Mouse (Mus musculus) midbrain, embryonic 16.5 days (tissue): ENCODE data around the gene Nqo1. TPM values are rescaled to one million over a fixed set of nuclear protein-coding genes. Genes with fewer than 3 reads are reported as not detected.
A peak's percentile ranks its signal among the peaks of the same experiment; 100 is the strongest.

Experiments
- ATAC-seq: fragments of 200-750 bp; cut with Nextera tagmentation; 2 replicates; pipeline ENCODE4 v1.8.0; 2017; ENCODE audit warnings: moderate TSS enrichment
- H3K27ac ChIP-seq: fragments of 300-500 bp; sonication (generic); 2 replicates; pipeline ENCODE4 v1.5.1; 2014; ENCODE audit warnings: mild to moderate bottlenecking, low read length, mixed read lengths
- H3K27me3 ChIP-seq: fragments of 300-500 bp; sonication (generic); 2 replicates; pipeline ENCODE4 v1.6.1; 2014; ENCODE audit warnings: low read depth, low read length, mixed read lengths; ENCODE audit not compliant: control insufficient read depth, insufficient read depth
- H3K36me3 ChIP-seq: fragments of 300-500 bp; sonication (generic); 2 replicates; pipeline ENCODE4 v1.6.1; 2014; ENCODE audit warnings: mild to moderate bottlenecking, low read length, moderate library complexity, mixed read lengths; ENCODE audit not compliant: control insufficient read depth, insufficient read depth
- H3K4me1 ChIP-seq: fragments of 300-500 bp; sonication (generic); 2 replicates; pipeline ENCODE4 v1.6.1; 2014; ENCODE audit warnings: mild to moderate bottlenecking, low read length, mixed read lengths; ENCODE audit not compliant: control insufficient read depth, insufficient read depth
- H3K4me2 ChIP-seq: fragments of 300-500 bp; sonication (generic); 2 replicates; pipeline ENCODE4 v1.6.1; 2014; ENCODE audit warnings: mild to moderate bottlenecking, low read length, mixed read lengths
- H3K4me3 ChIP-seq: fragments of 300-500 bp; sonication (generic); 2 replicates; pipeline ENCODE4 v1.5.1; 2014; ENCODE audit warnings: low read depth, mild to moderate bottlenecking, low read length, moderate library complexity, mixed read lengths
- H3K9ac ChIP-seq: fragments of 300-500 bp; sonication (generic); 2 replicates; pipeline ENCODE4 v1.6.1; 2014; ENCODE audit warnings: low read depth, low read length, mixed read lengths
- H3K9me3 ChIP-seq: fragments of 300-500 bp; sonication (generic); replicated peaks from 2 replicates; pipeline ENCODE4 v1.6.1; 2014; ENCODE audit warnings: mild to moderate bottlenecking, low read length, mixed read lengths; ENCODE audit not compliant: control insufficient read depth, poor library complexity, severe bottlenecking
- WGBS: fragments of 180-500 bp; shearing (Covaris S2); extraction: QIAGEN DNeasy Blood & Tissue Kit; methylation state at CpG from one replicate; pipeline ENCODE4 v1.1.7; 2014; 5-methylcytosine and 5-hydroxymethylcytosine counted together
- polyA plus RNA-seq: library from polyadenylated mRNA; unstranded; fragments of >200 nt; fragmentation: Nextera tagmentation; extraction: Ambion mirVana; gene quantifications from 2 replicates; pipeline ENCODE4 v1.2.1, GENCODE M21; 2015

Gene Nqo1
- polyA plus RNA-seq = 5.3 and 7.1 TPM in 2 replicates

DNA sequence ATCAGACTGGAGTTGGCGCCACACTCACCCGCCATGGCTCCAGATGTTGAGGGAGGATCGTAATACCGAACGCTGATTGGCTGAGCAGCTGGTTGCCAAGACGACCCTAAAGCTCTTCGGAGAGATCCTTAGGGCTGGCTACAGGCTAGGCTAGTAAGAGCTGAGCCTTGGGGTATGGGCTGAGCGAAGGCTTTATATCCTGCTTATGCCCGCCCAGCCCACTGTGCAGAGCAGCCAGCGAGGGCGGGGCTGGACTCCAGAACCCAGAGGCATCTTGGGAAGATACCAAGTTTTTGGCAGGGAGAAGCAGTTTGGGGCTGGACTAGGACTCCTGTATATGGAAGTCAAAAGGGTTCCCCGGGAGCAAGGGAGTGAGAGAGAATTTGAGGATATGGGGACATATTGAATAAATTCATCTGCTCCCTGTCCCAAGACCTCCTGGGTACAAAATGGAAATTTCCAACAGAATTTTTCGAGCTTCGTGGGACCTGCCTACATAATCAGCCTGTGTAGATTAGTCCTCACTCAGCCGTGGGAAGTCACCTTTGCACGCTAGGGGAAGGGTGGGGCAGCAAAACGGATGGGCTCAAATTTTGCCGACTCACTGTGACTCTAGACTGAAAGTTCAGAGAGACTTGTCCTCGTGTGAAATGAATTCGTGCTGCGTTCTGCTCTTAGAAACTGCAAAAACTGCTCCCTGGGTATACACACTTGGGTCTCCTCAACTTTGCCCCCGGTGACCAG is at the start of gene Nqo1:
Nqo1 (minus strand) TSS at position 169 of the 744 bp plus-strand sequence.
- H3K9me3 ChIP-seq = no peaks in the 10 kb centered on the region
- H3K36me3 ChIP-seq = no peaks in the 10 kb centered on the region
- 13% methylated on average over 22 of the region's 22 CpGs for WGBS
- peak within 1 kb of the TSS; percentile 18 for H3K9ac ChIP-seq
- H3K4me2 ChIP-seq = peak within 1 kb of the TSS; percentile 76
- ATAC-seq = peak; percentile 97
- H3K27ac ChIP-seq = peak within 1 kb of the TSS; percentile 40
- no peaks in the 10 kb centered on the region for H3K27me3 ChIP-seq
- H3K4me1 ChIP-seq = peaks cover 13% of the 10 kb centered on the region
- peak within 1 kb of the TSS; percentile 39 for H3K4me3 ChIP-seq

DNA sequence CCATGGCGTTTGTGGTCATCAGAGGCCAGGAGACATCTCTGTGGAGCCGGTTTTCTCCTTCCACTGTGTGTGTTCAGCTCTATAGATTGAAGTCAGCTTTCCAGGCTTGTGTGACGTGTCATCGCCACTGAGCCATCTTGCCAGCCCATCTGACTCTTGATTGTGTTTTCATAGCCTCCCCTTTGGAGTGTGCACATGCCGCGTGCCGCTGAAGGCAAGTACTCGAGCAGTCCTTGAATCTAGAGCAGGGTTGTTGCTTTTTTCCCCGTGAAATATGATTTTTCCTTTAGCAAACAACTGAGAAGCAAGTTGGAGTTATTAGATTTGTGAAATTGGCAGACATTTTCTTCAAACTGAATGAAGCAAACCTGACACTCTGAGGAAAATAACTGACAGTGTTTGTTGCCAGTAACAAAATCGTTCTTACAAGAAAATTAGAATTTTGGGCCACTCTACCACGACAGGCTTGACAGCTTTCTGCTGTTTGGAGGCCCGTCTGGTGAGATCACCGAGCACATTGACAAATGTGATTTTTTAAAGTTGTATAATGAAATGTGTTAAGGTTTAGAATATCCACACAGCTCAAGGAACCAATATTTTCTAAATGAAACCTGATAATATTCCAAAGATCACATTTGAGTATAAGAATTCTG is 48.5 kb upstream of the Nqo1 start:
- Histone ChIP-seq H3K9ac (no peak overlapping the region), H3K4me3 (no peak overlapping the region), H3K36me3 (peaks cover 6% of the 10 kb centered on the region), H3K4me1 (0 out of 2 replicates have a peak, but pooled peaks cover 2% of the 10 kb centered on the region), H3K27ac (no peak overlapping the region), H3K9me3 (no peaks in the 10 kb centered on the region), H3K4me2 (no peak overlapping the region), H3K27me3 (no peaks in the 10 kb centered on the region)
- WGBS = 88% methylated on average over 13 of the region's 13 CpGs
- ATAC-seq = no peak

DNA sequence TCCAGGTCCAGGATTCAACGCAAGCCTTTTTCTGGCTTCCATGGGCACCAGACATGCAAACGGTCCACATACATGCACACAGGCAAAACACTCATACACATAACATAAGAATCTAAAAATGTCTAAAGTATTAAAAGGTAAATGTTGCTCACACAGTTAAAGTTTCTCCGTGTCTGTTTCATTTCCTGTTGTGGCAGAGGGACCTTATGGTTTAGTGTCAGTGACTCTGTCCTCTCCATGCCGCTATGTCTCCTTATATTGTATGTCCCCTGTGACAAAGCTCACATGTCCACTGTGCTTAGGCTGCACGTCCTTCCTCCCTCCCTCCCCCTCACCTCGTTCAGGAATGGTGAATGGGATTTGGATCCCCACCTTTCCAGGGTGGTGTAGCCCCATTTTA is 46.6 kb upstream of the Nqo1 start:
- no peak overlapping the region for H3K4me3 ChIP-seq
- ATAC-seq = no peak
- H3K27me3 ChIP-seq = no peaks in the 10 kb centered on the region
- H3K9ac ChIP-seq = no peak overlapping the region
- H3K9me3 ChIP-seq = no peaks in the 10 kb centered on the region
- no peak overlapping the region for H3K27ac ChIP-seq
- 83% methylated on average over 6 of the region's 6 CpGs for WGBS
- H3K36me3 ChIP-seq = peaks cover 6% of the 10 kb centered on the region
- H3K4me2 ChIP-seq = no peak overlapping the region
- H3K4me1 ChIP-seq = 0 out of 2 replicates have a peak, but pooled peaks cover 2% of the 10 kb centered on the region

DNA sequence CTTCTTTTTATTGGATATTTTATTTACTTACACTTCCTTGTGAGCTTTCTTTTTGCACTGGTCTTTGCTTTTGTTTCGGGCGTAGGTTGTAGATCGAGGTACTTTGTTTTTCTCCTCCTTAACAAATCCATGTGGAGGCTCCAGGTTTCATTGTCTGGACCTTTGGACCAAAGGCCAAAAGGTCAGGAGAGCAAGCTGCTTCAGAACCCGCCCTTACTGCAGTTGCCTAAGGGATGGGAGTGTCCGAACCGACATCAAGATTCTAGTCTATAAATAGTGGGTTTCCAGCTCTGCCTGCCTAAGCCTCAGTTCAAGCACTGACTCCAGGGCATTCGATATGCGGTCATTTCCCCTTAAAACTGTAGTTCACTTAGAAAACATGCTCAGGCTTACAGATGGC is 46.1 kb upstream of the Nqo1 start:
- Histone ChIP-seq H3K4me3 (no peak overlapping the region), H3K4me2 (no peak overlapping the region), H3K9me3 (no peaks in the 10 kb centered on the region), H3K27ac (no peak overlapping the region), H3K9ac (no peak overlapping the region), H3K36me3 (peaks cover 6% of the 10 kb centered on the region), H3K4me1 (0 out of 2 replicates have a peak, but pooled peaks cover 2% of the 10 kb centered on the region), H3K27me3 (no peaks in the 10 kb centered on the region)
- 37% methylated on average over 8 of the region's 8 CpGs for WGBS
- no peak for ATAC-seq

DNA sequence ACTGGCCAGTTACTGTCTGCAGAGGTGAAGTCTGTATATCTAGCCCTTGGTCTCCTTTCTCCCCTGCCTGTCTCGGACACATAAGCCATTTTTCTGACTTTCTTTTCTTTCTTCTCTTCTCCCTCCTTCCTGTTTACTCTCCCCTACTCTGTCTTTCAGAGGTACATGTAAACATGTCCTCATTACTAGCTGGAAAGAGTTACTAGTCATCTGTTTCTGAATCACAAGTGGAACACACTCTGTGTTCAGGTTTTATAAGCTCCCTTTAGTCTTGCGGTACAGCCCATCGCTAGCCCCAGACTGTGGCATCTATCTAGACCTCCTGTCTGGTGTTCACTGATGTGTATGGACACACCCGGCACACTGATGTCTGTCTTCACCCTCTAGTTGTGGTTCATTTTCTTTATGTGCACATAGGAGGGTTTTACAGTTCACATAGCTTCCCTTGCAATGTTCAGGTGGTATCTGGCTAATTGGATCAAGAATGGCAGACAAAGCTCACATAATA is 45.4 kb upstream of the Nqo1 start:
- Histone ChIP-seq H3K27ac (no peak overlapping the region), H3K4me3 (no peak overlapping the region), H3K9ac (no peak overlapping the region), H3K4me1 (0 out of 2 replicates have a peak, but pooled peaks cover 2% of the 10 kb centered on the region), H3K36me3 (peaks cover 3% of the 10 kb centered on the region; the same call in 1 of the 2 replicates), H3K9me3 (no peaks in the 10 kb centered on the region), H3K27me3 (no peaks in the 10 kb centered on the region), H3K4me2 (no peak overlapping the region)
- no peak for ATAC-seq
- WGBS = 70% methylated on average over 4 of the region's 4 CpGs

DNA sequence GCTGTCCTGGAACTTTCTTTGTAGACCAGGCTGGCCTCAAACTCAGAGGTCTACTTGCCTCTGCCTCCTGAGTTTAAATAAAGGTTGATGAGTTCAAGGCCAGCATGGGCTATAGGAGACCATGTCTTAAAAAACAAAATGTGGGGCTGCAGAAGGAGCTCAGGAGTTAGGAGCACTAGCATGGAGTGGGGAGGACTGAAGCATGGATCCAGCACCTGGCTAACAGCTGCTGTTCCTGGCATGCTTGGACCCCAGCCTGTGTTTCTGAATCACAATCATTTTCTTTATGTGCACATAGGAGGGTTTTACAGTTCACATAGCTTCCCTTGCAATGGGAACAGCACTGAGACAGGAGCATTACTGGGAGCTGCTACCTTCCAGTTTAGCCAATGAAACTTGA is 44.7 kb upstream of the Nqo1 start:
- no peak overlapping the region for H3K4me3 ChIP-seq
- no peak overlapping the region for H3K4me2 ChIP-seq
- H3K36me3 ChIP-seq = no peaks in the 10 kb centered on the region
- ATAC-seq = no peak
- H3K4me1 ChIP-seq = 0 out of 2 replicates have a peak, but pooled peaks cover 2% of the 10 kb centered on the region
- H3K9ac ChIP-seq = no peak overlapping the region
- H3K9me3 ChIP-seq = no peaks in the 10 kb centered on the region
- H3K27me3 ChIP-seq = no peaks in the 10 kb centered on the region
- no peak overlapping the region for H3K27ac ChIP-seq

DNA sequence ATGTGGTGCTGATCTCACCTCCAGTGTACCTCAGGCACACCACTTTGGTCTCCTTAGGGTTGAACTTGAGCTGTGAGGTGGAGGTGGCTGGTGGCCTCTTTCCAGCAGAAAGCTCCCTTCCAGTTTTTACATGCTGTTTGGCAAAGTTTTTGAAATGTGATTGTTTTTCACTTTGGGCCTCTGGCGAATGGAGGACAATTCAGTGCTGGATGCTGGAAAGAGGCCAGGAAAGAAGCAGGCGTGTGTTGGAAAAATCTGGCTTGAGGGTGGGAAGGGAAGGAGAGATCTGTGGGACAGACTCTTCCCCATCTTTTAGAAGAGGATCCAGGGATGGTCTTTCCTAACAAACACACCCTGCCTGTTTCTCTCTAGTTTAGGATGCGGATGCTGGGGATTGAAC is 41.6 kb upstream of the Nqo1 start:
- Histone ChIP-seq H3K4me3 (no peak overlapping the region), H3K4me1 (0 out of 2 replicates have a peak, but pooled peaks cover 2% of the 10 kb centered on the region), H3K9ac (no peak overlapping the region), H3K36me3 (no peaks in the 10 kb centered on the region), H3K9me3 (no peaks in the 10 kb centered on the region), H3K4me2 (no peak overlapping the region), H3K27me3 (no peaks in the 10 kb centered on the region), H3K27ac (no peak overlapping the region; the same call in 1 of the 2 replicates)
- 80% methylated on average over 3 of the region's 3 CpGs for WGBS
- ATAC-seq = no peak

DNA sequence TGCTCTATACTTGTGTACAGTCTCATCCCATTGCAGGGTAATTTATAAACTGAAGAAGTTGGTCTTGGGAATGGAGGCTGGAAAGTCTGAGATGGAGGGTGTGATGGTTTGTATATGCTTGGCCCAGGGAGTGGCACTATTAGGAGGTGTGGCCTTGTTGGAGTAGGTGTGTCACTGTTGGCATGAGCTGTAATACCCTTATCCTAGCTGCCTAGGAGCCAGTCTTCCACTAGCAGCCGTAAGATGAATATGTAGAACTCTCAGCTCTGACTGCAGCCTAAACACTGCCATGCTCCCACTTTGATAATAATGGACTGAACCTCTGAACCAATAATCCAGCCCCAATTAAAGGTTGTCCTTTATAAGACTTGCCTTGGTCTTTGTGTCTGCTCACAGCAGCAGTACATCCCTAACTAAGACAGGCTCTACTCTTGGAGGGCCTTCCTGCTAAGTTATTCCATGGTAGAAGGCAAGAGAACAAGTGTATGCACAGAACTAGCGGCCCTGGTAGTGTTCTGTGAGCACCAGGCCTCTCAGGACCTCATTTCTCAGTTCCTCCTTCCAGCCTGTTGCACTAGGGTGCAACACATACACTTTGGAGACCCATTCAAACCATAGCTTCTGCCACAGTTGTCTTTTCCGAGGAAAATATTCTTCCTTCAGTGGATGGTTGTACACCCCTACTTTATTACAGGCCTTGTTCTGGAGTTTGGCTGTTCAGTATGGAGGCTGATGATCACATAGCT is 37.0 kb upstream of the Nqo1 start:
- WGBS = 96% methylated on average over 3 of the region's 3 CpGs

More for the DNA sequence above, 37.0 kb upstream of the Nqo1 start:
- H3K9ac ChIP-seq = no peak overlapping the region
- no peak overlapping the region for H3K4me2 ChIP-seq
- H3K27ac ChIP-seq = no peak overlapping the region
- no peaks in the 10 kb centered on the region for H3K27me3 ChIP-seq
- ATAC-seq = no peak
- no peak overlapping the region for H3K4me3 ChIP-seq
- H3K9me3 ChIP-seq = no peaks in the 10 kb centered on the region
- peaks cover 17% of the 10 kb centered on the region for H3K4me1 ChIP-seq
- no peaks in the 10 kb centered on the region for H3K36me3 ChIP-seq
